Mouse (Mus musculus) mouse trophoblast stem cell (cell line): Measurements from ENCODE around the gene Itgb3.

Experiments
- in situ Hi-C, 2 experiments: fragments of 300-500 bp; cut with MseI, MboI; formaldehyde crosslinking; loops; 2 replicates in 1 of 2; 3 replicates in 1 of 2; pipeline ENCODE4 v1.15.1; 2025

Itgb3 gene

GRCm38 (mm10) chr11:104582630-104583364 is 25.0 kb upstream of the Itgb3 start:
- in situ Hi-C loops = no loop called here

DNA sequence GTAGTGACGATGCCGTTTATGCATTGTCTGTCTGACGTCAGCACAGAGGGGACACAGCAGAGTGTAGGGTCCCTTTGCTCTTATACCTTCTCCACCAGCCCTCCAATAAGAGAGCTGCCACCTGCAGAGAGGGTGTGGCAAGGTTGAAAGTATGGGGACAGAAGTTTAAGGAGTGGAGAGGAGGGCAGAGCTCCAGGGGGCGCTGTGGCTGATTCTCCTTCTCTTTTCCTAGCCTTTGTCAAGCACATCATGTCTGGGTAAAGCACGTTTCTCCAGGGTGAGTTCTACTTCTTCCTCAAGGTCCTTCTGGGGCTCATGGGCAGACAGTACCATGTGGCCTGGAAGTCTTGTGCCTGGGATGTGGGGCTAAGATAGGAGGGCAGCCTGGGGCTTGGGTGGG is 22.3 kb upstream of the Itgb3 start:
- in situ Hi-C loops = no loop called here

GRCm38 (mm10) chr11:104587904-104588303 is 19.9 kb upstream of the Itgb3 start:
- in situ Hi-C loops = no loop called here

DNA sequence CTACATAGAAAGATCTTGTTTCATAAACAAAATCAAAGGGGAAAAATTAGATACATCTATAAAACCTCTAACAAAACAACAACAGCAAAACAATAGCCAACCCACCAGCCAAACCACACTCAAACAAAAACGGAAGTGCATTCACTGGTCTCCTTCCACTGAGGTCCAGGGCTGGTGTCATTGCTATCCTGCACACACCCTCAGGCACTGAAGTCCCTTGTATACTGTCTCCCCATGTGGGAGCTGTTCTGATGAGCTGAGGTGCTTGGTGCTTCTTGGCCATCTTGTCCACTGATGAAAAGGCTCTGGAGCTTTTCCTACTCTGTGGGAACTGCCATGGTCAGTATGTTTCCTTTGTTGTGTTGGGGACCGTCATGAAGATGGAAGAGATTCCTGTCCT is 19.3 kb upstream of the Itgb3 start:
- in situ Hi-C loops = no loop called here

DNA sequence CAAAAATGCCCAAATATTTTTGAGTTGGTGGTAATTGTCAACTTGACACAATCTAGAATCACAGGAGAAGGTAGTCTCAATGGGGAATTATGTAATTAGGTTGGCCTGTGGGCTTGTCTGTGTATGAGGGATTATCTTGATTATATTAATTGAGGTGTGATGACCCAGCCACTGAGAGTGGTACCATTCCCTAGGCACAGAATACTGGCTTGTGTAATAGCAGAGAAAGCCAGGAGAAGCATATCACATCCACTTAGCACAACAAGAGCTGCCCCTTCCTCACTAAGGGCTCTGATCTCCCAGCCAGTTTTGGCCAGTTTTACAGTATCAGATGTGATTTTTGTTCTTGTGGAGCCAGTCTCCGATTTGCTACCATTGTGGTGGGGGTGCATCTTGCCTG is 18.2 kb upstream of the Itgb3 start:
- in situ Hi-C loops = no loop called here

DNA sequence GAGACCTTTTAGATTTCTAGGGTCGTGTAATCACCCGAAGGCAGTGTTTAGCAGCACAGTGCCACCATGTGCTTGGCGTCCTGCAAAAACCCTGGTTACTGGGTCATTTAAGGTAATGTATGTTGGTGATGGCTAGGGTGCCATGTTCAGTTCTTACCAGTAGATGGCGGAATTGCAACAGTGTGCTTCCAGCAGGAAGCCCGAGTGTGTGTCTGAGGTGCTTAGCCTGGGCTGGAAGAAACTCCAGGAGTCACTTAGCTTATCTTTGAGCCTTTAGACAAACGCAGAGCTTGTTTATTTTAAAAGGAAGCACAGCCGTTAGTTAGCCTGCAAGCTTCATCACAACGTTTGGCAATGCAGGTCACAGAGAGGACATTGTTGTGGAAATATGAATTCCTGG is 17.7 kb upstream of the Itgb3 start:
- in situ Hi-C loops = no loop called here

DNA sequence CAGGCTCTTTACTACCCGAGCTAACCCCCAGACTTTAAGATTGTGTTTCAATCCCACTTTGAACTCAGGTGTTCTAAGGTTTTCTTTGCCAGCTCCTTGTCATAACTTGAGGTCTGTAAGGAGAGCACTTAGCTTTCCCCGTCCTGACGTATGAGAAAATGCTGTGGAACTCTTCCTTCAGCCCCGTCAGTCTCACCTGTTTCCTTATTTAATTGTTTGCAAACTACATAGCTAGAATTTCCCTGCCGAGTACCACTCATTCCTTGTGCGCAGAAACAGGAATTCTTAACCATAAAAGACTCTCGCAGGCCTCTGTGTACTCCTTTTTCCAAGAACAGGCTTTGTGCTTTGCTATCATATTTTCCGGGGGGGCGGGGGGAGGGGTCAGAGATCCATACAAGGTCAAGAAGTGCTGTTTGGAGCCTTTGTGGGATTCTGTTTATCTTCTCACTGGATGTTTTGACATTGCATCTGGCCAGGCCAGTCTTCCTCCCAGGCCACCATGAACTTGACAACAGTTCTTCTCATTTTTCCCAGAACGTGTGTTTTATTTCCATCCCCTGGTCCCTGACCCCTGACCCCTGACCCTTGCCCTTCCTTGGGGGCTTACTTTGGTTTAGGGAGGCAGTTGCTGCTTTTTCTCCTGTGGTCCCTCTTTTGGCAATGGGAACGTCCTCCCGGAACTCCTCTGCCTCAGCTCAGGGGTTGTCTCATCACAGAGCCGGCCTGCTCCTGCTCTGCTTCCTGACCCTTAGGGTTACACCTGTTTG is 15.5 kb upstream of the Itgb3 start:
- in situ Hi-C loops = no loop called here

- in situ Hi-C loops = no loop called here
Measured at GRCm38 (mm10) chr11:104596365-104596764, 11.4 kb upstream of the Itgb3 start.

DNA sequence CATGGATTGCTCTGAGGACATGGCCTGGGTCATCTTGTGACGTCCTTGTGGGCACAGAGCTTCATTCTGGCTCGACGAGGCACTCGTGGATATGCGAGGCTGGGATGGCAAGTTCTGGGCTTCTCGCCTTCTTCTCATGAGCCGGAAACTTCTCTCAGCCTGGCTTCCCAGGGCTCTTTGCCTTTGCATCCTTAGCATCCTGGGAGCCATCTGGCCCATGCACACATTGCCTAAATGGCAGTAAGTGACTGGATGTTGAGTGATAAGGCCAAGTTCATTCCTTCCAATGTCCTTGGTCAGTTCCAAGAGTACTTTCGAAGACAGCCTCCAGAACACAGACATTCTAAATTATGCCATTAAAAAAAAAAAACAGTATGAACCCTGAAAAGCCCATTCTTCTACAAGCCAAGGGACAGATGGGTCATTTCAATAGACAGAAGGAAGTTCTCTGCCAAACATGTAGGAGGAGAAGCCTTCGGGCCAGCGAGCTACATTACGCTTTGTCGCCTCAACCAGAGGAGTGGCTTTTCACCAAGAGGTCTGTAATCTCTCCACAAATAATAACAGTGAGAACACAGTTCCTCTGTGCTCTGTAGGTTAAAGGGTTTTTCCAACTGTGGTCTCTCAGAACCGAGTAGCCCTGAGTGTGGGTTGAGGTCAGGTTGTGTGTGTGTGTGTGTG is 8.4 kb upstream of the Itgb3 start:
- in situ Hi-C loops = no loop called here

DNA sequence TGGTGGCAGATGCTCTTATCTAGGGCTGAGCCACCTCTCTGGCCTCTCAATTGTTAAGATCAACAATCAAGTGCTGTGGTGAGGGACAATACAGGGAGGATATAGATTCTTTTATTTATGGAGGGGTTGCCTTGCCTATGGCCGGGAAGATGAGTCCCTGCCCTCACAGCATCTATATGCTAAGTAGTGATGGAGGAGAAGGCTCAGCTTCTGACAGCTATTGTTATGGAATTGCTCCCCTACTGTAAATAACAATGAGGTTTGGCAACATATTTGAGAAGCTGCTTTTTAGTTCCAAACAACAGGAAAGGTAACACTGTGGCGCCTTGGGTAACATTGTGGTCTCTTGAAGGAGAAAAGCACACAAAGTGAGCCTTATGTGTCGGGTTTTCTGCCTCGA is 7.1 kb upstream of the Itgb3 start:
- in situ Hi-C loops = no loop called here

DNA sequence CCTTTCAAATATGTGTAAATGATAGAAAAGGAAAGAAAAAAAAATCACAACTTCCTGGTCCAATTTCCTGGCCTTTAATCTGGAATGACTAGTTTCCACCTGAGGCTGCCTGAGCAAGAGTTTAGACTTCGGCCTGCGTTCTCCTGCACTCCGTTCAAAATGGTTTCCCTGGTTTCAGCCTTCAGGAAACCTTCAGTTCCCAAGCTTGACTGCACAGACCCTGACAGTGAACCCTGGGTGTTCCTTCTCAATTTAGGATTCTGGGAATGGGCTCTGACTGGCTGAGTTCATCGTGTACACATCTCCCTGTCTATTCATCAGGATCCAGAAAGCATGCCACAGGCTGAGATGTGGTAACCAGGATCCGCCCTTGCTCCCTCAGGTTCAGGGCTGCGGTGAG is 3.6 kb upstream of the Itgb3 start:
- in situ Hi-C loops = no loop called here

- in situ Hi-C loops = no loop called here
Measured at GRCm38 (mm10) chr11:104608249-104608920, 585 bp downstream of the Itgb3 start.

GRCm38 (mm10) chr11:104609033-104609684 is 1.4 kb downstream of the Itgb3 start:
- in situ Hi-C loops = no loop called here

DNA sequence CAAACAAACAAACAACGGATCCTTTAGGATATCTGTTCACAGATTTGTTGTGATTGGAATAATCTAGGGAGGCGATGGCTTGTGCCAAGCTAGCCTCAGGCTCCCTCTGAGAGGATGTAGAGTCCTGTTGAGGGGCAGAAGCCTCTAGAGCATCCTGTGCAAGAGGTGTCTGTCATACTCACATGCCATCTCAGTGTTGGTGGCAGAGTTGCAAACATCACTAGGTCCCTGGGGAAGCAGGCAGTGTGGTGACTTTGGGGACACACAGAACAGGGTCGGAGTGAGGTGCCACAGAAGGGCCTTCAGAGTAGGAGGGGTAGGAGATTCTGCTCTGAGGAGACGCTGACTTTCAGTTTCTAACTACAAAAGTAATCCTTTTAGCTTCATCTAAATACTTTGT is 1.9 kb downstream of the Itgb3 start:
- in situ Hi-C loops = no loop called here

DNA sequence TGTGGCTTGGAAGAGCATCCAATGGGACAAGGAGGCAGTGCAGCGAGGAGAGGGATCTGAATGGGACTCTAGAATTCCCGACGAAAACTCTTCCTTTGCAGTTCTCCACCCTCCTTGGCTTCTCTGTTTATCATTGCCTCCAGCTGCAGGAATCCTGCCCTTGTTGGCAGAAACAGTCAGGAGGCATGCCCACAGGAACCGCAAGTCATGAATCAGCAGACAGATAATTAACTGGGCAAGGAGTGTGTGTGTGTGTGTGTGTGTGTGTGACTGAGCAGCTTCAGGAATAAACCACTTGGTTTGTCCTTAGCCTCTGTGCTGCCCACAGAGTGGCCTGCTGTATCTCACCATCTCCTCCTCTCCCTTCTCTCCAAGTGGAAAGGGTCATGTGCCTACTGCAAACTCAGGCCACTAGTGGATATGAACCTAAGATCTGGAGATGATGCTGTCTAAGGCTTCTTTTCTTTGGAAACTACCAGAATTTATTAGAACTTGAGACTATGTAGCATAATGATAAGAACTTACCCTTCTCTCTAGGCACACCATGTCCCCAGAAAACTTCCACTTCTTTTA is 3.9 kb downstream of the Itgb3 start:
- in situ Hi-C loops = no loop called here

- in situ Hi-C loops = no loop called here
Measured at GRCm38 (mm10) chr11:104613551-104613950, 5.8 kb downstream of the Itgb3 start.

- in situ Hi-C loops = no loop called here
Measured at GRCm38 (mm10) chr11:104614130-104614529, 6.3 kb downstream of the Itgb3 start.

- in situ Hi-C loops = no loop called here
Measured at GRCm38 (mm10) chr11:104616182-104616581, 8.4 kb downstream of the Itgb3 start.

GRCm38 (mm10) chr11:104618638-104619076 is 10.9 kb downstream of the Itgb3 start:
- in situ Hi-C loops = no loop called here

- in situ Hi-C loops = no loop called here
Measured at GRCm38 (mm10) chr11:104619084-104620022, 11.6 kb downstream of the Itgb3 start.
